Mouse (Mus musculus): ENCODE data around the gene Bloc1s3. TPM values are rescaled to one million over a fixed set of nuclear protein-coding genes. Genes with fewer than 3 reads are reported as not detected.
A peak's percentile ranks its signal among the peaks of the same experiment; 100 is the strongest.

Gene Bloc1s3
- polyA plus RNA-seq, 1 experiment, result 7.9 TPM

- no peak for DNase-seq (ENCODE audit: extremely low spot score in 1 of 2, low spot score in 1 of 2)
These were observed 22.7 kb downstream of the Bloc1s3 start for GRCm38 (mm10) chr7:19485488-19485887.

- no peak for DNase-seq (ENCODE audit: extremely low spot score in 1 of 2, low spot score in 1 of 2)
These were observed 24.9 kb downstream of the Bloc1s3 start for GRCm38 (mm10) chr7:19483281-19483680.

GRCm38 (mm10) chr7:19477624-19478384 lies 30.4 kb downstream of the Bloc1s3 start:
- no peak for DNase-seq (ENCODE audit: extremely low spot score in 1 of 2, low spot score in 1 of 2)

- DNase-seq (ENCODE audit: extremely low spot score in 1 of 2, low spot score in 1 of 2), result no peak
These were observed 31.1 kb downstream of the Bloc1s3 start for GRCm38 (mm10) chr7:19477084-19477483.

GRCm38 (mm10) chr7:19473875-19474443 lies 34.2 kb downstream of the Bloc1s3 start:
- DNase-seq (ENCODE audit: extremely low spot score in 1 of 2, low spot score in 1 of 2), result peak; percentile 58 to 76

GRCm38 (mm10) chr7:19472403-19472802 lies 35.8 kb downstream of the Bloc1s3 start:
- DNase-seq (ENCODE audit: extremely low spot score in 1 of 2, low spot score in 1 of 2), result no peak

- DNase-seq (ENCODE audit: extremely low spot score in 1 of 2, low spot score in 1 of 2), result no peak
These were observed 37.9 kb downstream of the Bloc1s3 start for GRCm38 (mm10) chr7:19470308-19470707.

GRCm38 (mm10) chr7:19469404-19469803 lies 38.8 kb downstream of the Bloc1s3 start:
- no peak for DNase-seq (ENCODE audit: extremely low spot score in 1 of 2, low spot score in 1 of 2)

- no peak for DNase-seq (ENCODE audit: extremely low spot score in 1 of 2, low spot score in 1 of 2)
These were observed 39.9 kb downstream of the Bloc1s3 start for GRCm38 (mm10) chr7:19468279-19468678.

GRCm38 (mm10) chr7:19467638-19468037 lies 40.5 kb downstream of the Bloc1s3 start:
- no peak for DNase-seq (ENCODE audit: extremely low spot score in 1 of 2, low spot score in 1 of 2)

GRCm38 (mm10) chr7:19466602-19467145 lies 41.5 kb downstream of the Bloc1s3 start:
- DNase-seq (ENCODE audit: extremely low spot score in 1 of 2, low spot score in 1 of 2), result no peak

- DNase-seq (ENCODE audit: extremely low spot score in 1 of 2, low spot score in 1 of 2), result no peak
These were observed 43.5 kb downstream of the Bloc1s3 start for GRCm38 (mm10) chr7:19464367-19465307.

GRCm38 (mm10) chr7:19462884-19463381 lies 45.2 kb downstream of the Bloc1s3 start, which contains the start of gene Exoc3l2:
TSS of gene Exoc3l2 (plus strand) at chr7:19463331.
- no peak for DNase-seq (ENCODE audit: extremely low spot score in 1 of 2, low spot score in 1 of 2)

GRCm38 (mm10) chr7:19462443-19462842 lies 45.7 kb downstream of the Bloc1s3 start:
- no peak for DNase-seq (ENCODE audit: extremely low spot score in 1 of 2, low spot score in 1 of 2)

GRCm38 (mm10) chr7:19461488-19461887 lies 46.7 kb downstream of the Bloc1s3 start:
- peak; percentile 41 to 89 for DNase-seq (ENCODE audit: extremely low spot score in 1 of 2, low spot score in 1 of 2)

GRCm38 (mm10) chr7:19460500-19460899 lies 47.7 kb downstream of the Bloc1s3 start:
- DNase-seq (ENCODE audit: extremely low spot score in 1 of 2, low spot score in 1 of 2), result no peak

GRCm38 (mm10) chr7:19459144-19459870 lies 48.9 kb downstream of the Bloc1s3 start:
- no peak for DNase-seq (ENCODE audit: extremely low spot score in 1 of 2, low spot score in 1 of 2)

GRCm38 (mm10) chr7:19458591-19459111 lies 49.5 kb downstream of the Bloc1s3 start, which contains the start of gene Mark4:
TSS of gene Mark4 (minus strand) at chr7:19458821.
- peak; percentile 42 to 73 for DNase-seq (ENCODE audit: extremely low spot score in 1 of 2, low spot score in 1 of 2)

GRCm38 (mm10) chr7:19458072-19458486 lies 50.1 kb downstream of the Bloc1s3 start:
- peak in 1 of 2 experiments; percentile 28 for DNase-seq (ENCODE audit: extremely low spot score in 1 of 2, low spot score in 1 of 2)
